Mouse (Mus musculus): ENCODE measurements around the gene C1qtnf6. TPM values are rescaled to one million over a fixed set of nuclear protein-coding genes. Genes with fewer than 3 reads are reported as not detected.

The C1qtnf6 gene
- total and polyA plus RNA-seq, 3 experiments = 0.15 to 1.3 TPM; not detected in 1

- H3K27ac ChIP-seq (ENCODE audit: control insufficient read depth, low read depth, low read length) = peak overlapping the region; percentile 56; the same call in 1 of the 2 replicates
- peaks cover 2 to 27% of the 10 kb centered on the region in 2 experiments; a peak in 3 of 4 replicates for H3K36me3 ChIP-seq (ENCODE audit: control insufficient read depth in 1 of 2, insufficient read depth in 2 of 2, low read length in 2 of 2)
- no peak for DNase-seq (ENCODE audit: low read depth, low spot score)
- H3K4me1 ChIP-seq (ENCODE audit: control insufficient read depth in 1 of 2, insufficient read depth in 2 of 2, low read length in 2 of 2) = peaks cover 16 to 27% of the 10 kb centered on the region in 2 experiments
- H3K79me2 ChIP-seq (ENCODE audit: control insufficient read depth, insufficient read depth, low read length, poor library complexity) = no peaks in the 10 kb centered on the region; the same call in 1 of the 2 replicates
- no peaks in the 10 kb centered on the region for H3K9me3 ChIP-seq (replicated peaks; ENCODE audit: insufficient read depth, low read length)
- H3K9ac ChIP-seq (ENCODE audit: control insufficient read depth, low read depth, low read length, poor library complexity, severe bottlenecking) = no peak overlapping the region
- H3K4me3 ChIP-seq (ENCODE audit: control insufficient read depth in 1 of 2, insufficient read depth in 1 of 2, low read depth in 2 of 2, low read length in 2 of 2) = no peak overlapping the region
- TF ChIP-seq POLR2AphosphoS5 (IDR thresholded peaks at IDR 0.05; ENCODE audit: borderline replicate concordance, low read depth, low read length) = peak; percentile 79; the same call in 1 of the 2 replicates
- TF ChIP-seq KAT2A (conservative IDR thresholded peaks at IDR 0.05; ENCODE audit: low read depth, low read length) = no peak
- H3K27me3 ChIP-seq (ENCODE audit: control insufficient read depth in 1 of 2, insufficient read depth in 2 of 2, low read length in 2 of 2) = no peaks in the 10 kb centered on the region
Measured at GRCm38 (mm10) chr15:78563344-78563743, 32.1 kb upstream of the C1qtnf6 start.

DNA sequence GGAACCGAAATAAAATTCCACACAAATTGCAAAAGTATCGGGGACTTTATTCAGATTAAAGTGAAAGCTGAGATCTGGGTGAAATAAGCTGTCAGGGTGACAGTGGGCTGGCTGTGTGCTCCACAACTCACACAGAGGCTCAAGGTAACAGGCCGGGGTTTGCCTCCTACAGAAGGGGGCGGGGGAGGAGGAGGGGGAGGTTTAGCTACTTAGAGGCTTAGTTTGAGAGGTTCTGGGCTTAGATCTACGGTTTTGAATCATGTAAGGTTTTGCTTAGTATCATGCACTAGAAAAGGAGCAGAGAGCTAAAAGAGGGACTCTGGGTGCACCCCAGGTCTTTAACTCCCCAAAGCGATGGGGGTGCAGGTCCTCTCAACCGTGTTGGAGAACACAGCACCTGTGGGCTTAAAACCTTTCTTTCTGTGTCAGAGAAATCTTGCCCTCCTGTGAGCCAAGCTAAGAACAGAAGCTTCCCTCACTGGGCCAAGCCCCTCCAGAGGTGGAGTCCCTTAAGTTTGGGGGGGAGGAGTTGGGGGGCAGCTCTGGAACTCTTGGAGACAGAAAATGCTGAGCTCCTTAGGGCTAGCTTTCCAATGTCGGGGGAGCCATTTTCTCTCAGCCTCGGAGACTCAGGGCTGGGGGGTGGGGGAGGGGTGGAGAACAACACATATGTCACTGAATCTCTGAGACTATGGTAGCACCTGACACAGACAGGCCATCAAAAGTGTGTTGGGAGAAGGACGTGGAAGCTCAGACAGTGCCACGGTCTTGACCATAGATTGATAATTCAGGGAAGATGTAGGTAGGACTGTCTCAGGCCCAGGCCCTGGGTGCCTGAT, 28.1 kb upstream of the C1qtnf6 start:
- no peaks in the 10 kb centered on the region; the same call in 1 of the 2 replicates for H3K79me2 ChIP-seq (ENCODE audit: control insufficient read depth, insufficient read depth, low read length, poor library complexity)

DNA sequence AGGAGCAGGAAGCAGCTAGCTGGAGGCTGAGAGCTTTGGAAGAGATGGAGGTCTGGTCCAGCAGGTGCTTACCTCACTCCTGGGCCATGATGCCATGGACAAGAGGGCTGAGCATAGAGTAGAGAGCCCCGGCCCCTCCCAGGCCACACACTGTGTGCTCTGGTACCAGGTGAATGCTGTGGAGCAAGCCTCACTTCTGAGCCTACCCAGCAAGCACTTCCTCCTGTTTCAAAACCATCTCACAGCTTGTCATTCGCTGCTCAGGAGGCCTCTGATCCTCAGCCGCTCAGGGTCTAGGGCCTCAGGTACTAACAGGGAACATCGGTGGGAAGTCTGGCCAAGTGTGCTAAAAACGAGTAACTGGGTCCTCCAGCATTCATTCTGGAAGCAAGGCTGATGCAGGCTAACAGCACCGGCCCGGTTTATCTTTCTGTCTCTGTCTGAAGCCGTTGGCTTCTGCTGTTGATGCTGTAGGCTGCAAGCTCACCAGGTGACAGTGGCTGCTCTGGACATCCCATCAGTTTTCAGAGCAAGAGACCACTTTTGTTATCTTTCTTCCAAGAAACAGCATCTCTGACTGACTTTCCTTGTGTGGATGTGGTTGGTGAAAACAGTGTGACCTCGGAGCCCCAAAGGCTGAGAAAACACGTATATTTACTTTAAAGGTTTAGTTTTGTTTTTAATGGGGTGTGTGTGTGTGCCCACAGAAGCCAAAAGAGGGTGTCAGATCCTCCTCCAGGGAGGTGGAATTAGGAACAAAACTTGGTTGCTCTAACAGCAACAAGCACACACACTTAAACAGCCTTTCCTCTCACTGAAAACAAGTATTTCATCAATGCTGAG, 26.7 kb upstream of the C1qtnf6 start:
- Histone ChIP-seq H3K4me1 (ENCODE audit: control insufficient read depth in 1 of 2, insufficient read depth in 2 of 2, low read length in 2 of 2) (peaks cover 2 to 14% of the 10 kb centered on the region in 2 experiments; a peak in 3 of 4 replicates), H3K79me2 (ENCODE audit: control insufficient read depth, insufficient read depth, low read length, poor library complexity) (no peaks in the 10 kb centered on the region; the same call in 1 of the 2 replicates), H3K9ac (ENCODE audit: control insufficient read depth, low read depth, low read length, poor library complexity, severe bottlenecking) (no peak overlapping the region), H3K9me3 (replicated peaks; ENCODE audit: insufficient read depth, low read length) (no peaks in the 10 kb centered on the region), H3K27me3 (ENCODE audit: control insufficient read depth in 1 of 2, insufficient read depth in 2 of 2, low read length in 2 of 2) (no peaks in the 10 kb centered on the region), H3K4me3 (ENCODE audit: control insufficient read depth in 1 of 2, insufficient read depth in 1 of 2, low read depth in 2 of 2, low read length in 2 of 2) (no peak overlapping the region), H3K36me3 (ENCODE audit: control insufficient read depth in 1 of 2, insufficient read depth in 2 of 2, low read length in 2 of 2) (peaks cover 0 to 6% of the 10 kb centered on the region in 2 experiments; a peak in 1 of 4 replicates), H3K27ac (ENCODE audit: control insufficient read depth, low read depth, low read length) (no peak overlapping the region)
- no peak for DNase-seq (ENCODE audit: low read depth, low spot score)
- TF ChIP-seq CHD1 (IDR thresholded peaks at IDR 0.05; ENCODE audit: low read depth, low read length) (no peak), POLR2AphosphoS2 (IDR thresholded peaks at IDR 0.05; ENCODE audit: low read length) (peak; percentile 16; the same call in 1 of the 2 replicates), ZMIZ1 (IDR thresholded peaks at IDR 0.05; ENCODE audit: low read depth, low read length) (0 out of 2 replicates have a peak, but pooled peaks have one; percentile 15)

More for the DNA sequence above, 28.1 kb upstream of the C1qtnf6 start:
- no peaks in the 10 kb centered on the region for H3K9me3 ChIP-seq (replicated peaks; ENCODE audit: insufficient read depth, low read length)
- no peak for DNase-seq (ENCODE audit: low read depth, low spot score)
- no peak overlapping the region for H3K4me3 ChIP-seq (ENCODE audit: control insufficient read depth in 1 of 2, insufficient read depth in 1 of 2, low read depth in 2 of 2, low read length in 2 of 2)
- no peak overlapping the region for H3K9ac ChIP-seq (ENCODE audit: control insufficient read depth, low read depth, low read length, poor library complexity, severe bottlenecking)
- peaks cover 8 to 22% of the 10 kb centered on the region in 2 experiments; a peak in 3 of 4 replicates for H3K4me1 ChIP-seq (ENCODE audit: control insufficient read depth in 1 of 2, insufficient read depth in 2 of 2, low read length in 2 of 2)
- H3K27ac ChIP-seq (ENCODE audit: control insufficient read depth, low read depth, low read length) = no peak overlapping the region
- H3K27me3 ChIP-seq (ENCODE audit: control insufficient read depth in 1 of 2, insufficient read depth in 2 of 2, low read length in 2 of 2) = no peaks in the 10 kb centered on the region
- H3K36me3 ChIP-seq (ENCODE audit: control insufficient read depth in 1 of 2, insufficient read depth in 2 of 2, low read length in 2 of 2) = peaks cover under 1 to 12% of the 10 kb centered on the region in 2 experiments; a peak in 3 of 4 replicates
- TF ChIP-seq SIN3A (IDR thresholded peaks at IDR 0.05; ENCODE audit: low read length) = no peak
- no peak for TF ChIP-seq CHD2 (IDR thresholded peaks at IDR 0.05; ENCODE audit: low read length)
- no peak for TF ChIP-seq MEF2A (IDR thresholded peaks at IDR 0.05; ENCODE audit: extremely low read depth, insufficient replicate concordance, low read depth, low read length, poor library complexity, severe bottlenecking)
- TF ChIP-seq HCFC1 (IDR thresholded peaks at IDR 0.05; ENCODE audit: low read depth, low read length) = no peak
- no peak for TF ChIP-seq ZC3H11A (IDR thresholded peaks at IDR 0.05; ENCODE audit: low read depth, low read length)
- no peak for TF ChIP-seq MAX (IDR thresholded peaks at IDR 0.05; ENCODE audit: low read length)
- TF ChIP-seq ZNF384 (IDR thresholded peaks at IDR 0.05; ENCODE audit: low read depth, low read length) = no peak
- TF ChIP-seq BHLHE40 (IDR thresholded peaks at IDR 0.05; ENCODE audit: borderline replicate concordance, low read depth, low read length) = no peak
- no peak for TF ChIP-seq USF2 (IDR thresholded peaks at IDR 0.05; ENCODE audit: borderline replicate concordance in 1 of 2, insufficient read depth in 1 of 2, low read depth in 1 of 2, low read length in 2 of 2)
- TF ChIP-seq MAFK (IDR thresholded peaks at IDR 0.05; ENCODE audit: borderline replicate concordance, low read depth, low read length) = no peak
- TF ChIP-seq GABPA (IDR thresholded peaks at IDR 0.05; ENCODE audit: low read depth, low read length) = no peak
- TF ChIP-seq TBP (IDR thresholded peaks at IDR 0.05; ENCODE audit: low read depth, low read length) = no peak
- TF ChIP-seq MYB (IDR thresholded peaks at IDR 0.05; ENCODE audit: low read depth, low read length) = no peak
- TF ChIP-seq TCF12 (IDR thresholded peaks at IDR 0.05; ENCODE audit: low read depth, low read length) = no peak
- no peak for TF ChIP-seq POLR2AphosphoS5 (IDR thresholded peaks at IDR 0.05; ENCODE audit: borderline replicate concordance, low read depth, low read length)
- no peak for TF ChIP-seq E2F4 (IDR thresholded peaks at IDR 0.05; ENCODE audit: borderline replicate concordance, low read depth, low read length)
- no peak; the same call in 1 of the 2 replicates for TF ChIP-seq POLR2AphosphoS2 (IDR thresholded peaks at IDR 0.05; ENCODE audit: low read length)

Measured in MEL (cell line).